Mouse (Mus musculus) left cerebral cortex, adult 6 months (tissue): ENCODE measurements around the gene Vmn1r49. TPM values are rescaled to one million over a fixed set of nuclear protein-coding genes. Genes with fewer than 3 reads are reported as not detected.

Experiments used
- long read RNA-seq, 2 experiments: library from polyadenylated mRNA; unstranded; transcript quantifications; one replicate each; pipeline ENCODE4 v2.0.0; 2019 to 2020
- polyA plus RNA-seq: library from polyadenylated mRNA; unstranded; fragments of <200 nt; fragmentation: Nextera tagmentation; gene quantifications from 2 replicates; pipeline ENCODE4 v1.2.3, GENCODE M21; 2021

Vmn1r49 gene
- not detected in 2 replicates for polyA plus RNA-seq
- long read RNA-seq, experiment 1, result 0 reads
- long read RNA-seq, experiment 2, result 0 reads

GRCm38 (mm10) chr6:90078406-90078805, at the start of gene Vmn1r49:
Gene Vmn1r49, minus strand, starts transcription at chr6:90078506.

DNA sequence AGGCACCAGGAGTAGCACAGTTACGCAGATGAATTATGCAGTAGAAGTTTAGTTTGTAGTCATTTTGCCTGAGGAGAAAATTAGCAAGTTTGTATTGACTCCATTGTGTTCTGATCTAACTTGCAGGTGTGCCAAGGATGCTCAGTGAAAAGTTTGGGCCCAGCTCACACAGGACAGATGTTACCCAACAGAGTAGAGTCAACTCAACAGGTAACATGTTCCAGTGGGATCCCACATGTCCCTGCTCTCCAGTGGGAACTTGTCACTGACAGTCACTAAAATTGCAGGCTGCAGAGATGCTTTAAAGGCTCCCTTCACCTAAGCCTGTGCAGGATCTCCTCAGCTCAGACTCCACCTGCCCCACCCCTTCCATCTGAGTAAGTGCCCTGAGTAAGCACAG, 44.0 kb upstream of the Vmn1r49 start, which contains the start of gene Vmn1r51:
Gene Vmn1r51, plus strand, starts transcription at position 301 of the 400 bp plus-strand sequence.

DNA sequence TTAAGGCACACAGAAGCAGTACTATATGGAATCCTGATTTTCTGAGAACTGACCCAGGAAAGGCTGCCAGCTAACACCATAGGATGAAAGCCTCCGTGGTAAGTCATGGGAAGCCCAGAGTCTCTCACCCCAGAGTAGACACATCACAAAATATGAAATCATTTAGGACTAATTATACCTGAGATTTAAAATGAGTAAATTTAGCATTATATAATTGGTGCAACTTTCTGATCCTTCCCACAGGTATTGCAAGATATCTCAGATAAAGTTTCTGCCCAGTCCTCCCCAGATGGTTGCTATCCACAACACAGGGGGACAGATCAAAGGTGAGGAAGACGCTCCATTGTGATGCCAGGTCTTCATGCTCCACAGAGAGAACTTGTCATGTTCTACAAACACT, 22.8 kb upstream of the Vmn1r49 start, which contains the start of gene Vmn1r50:
Gene Vmn1r50, plus strand, starts transcription at position 301 of the 400 bp plus-strand sequence.

GRCm38 (mm10) chr6:90036741-90037140, 41.6 kb downstream of the Vmn1r49 start, which contains the start of gene Vmn1r48:
Gene Vmn1r48, minus strand, starts transcription at chr6:90036841.

Other genes starting within 250 kb of the Vmn1r49 start
- not detected in 2 replicates for gene Vmn1r42, start 202.1 kb downstream of the Vmn1r49 start, polyA plus RNA-seq
- gene Vmn1r43, start 202.1 kb downstream of the Vmn1r49 start, polyA plus RNA-seq, result not detected in 2 replicates
- gene Vmn1r44, start 194.8 kb downstream of the Vmn1r49 start, polyA plus RNA-seq, result not detected in 2 replicates
- not detected in 2 replicates for gene Vmn1r45, start 137.9 kb downstream of the Vmn1r49 start, polyA plus RNA-seq
- gene Vmn1r46, start 109.2 kb downstream of the Vmn1r49 start, polyA plus RNA-seq, result not detected in 2 replicates
- gene Vmn1r47, start 62.4 kb downstream of the Vmn1r49 start, polyA plus RNA-seq, result not detected in 2 replicates
- not detected in 2 replicates for gene Vmn1r48, start 41.7 kb downstream of the Vmn1r49 start, polyA plus RNA-seq
- not detected in 2 replicates for gene Vmn1r50, start 22.9 kb upstream of the Vmn1r49 start, polyA plus RNA-seq
- gene Vmn1r51, start 44.1 kb upstream of the Vmn1r49 start, polyA plus RNA-seq, result not detected in 2 replicates
- not detected in 2 replicates for gene Vmn1r52, start 96.3 kb upstream of the Vmn1r49 start, polyA plus RNA-seq
- not detected in 2 replicates for gene V1ra8, start 124.3 kb upstream of the Vmn1r49 start, polyA plus RNA-seq
- not detected in 2 replicates for gene Vmn1r53, start 145.9 kb upstream of the Vmn1r49 start, polyA plus RNA-seq
- gene Vmn1r54, start 167.8 kb upstream of the Vmn1r49 start, polyA plus RNA-seq, result not detected in 2 replicates
- gene BC048671, start 222.7 kb upstream of the Vmn1r49 start, polyA plus RNA-seq, result not detected in 2 replicates
- gene Chst13, start 246.7 kb upstream of the Vmn1r49 start, polyA plus RNA-seq, result 0.10 TPM in 1 of 2 replicates, not detected in the other